Mouse (Mus musculus) G1E (cell line): ENCODE data around the gene Zfp507. TPM values are rescaled to one million over a fixed set of nuclear protein-coding genes. Genes with fewer than 3 reads are reported as not detected.
A peak's percentile ranks its signal among the peaks of the same experiment; 100 is the strongest.

Experiments used
- ATAC-seq: 2 replicates; pipeline ENCODE4 v1.8.0; 2016; ENCODE audit warnings: mild to moderate bottlenecking; ENCODE audit not compliant: insufficient number of reproducible peaks, poor library complexity, low FRiP score, severe bottlenecking; ENCODE audit errors: extremely low read depth
- DNase-seq: peaks from one replicate; pipeline ENCODE4 v3.0.0; 2012; ENCODE audit warnings: low spot score
- H3K27me3 ChIP-seq: 2 replicates; pipeline ENCODE4 v1.6.1; 2012; ENCODE audit warnings: mild to moderate bottlenecking, low read length, inconsistent platforms; ENCODE audit not compliant: insufficient read depth
- H3K36me3 ChIP-seq: replicated peaks from 2 replicates; pipeline ENCODE3; 2012; ENCODE audit warnings: mild to moderate bottlenecking, inconsistent platforms
- H3K4me1 ChIP-seq: 2 replicates; pipeline ENCODE4 v1.6.1; 2012; ENCODE audit warnings: low read depth, low read length, inconsistent platforms, mixed read lengths; ENCODE audit not compliant: insufficient read depth
- H3K4me3 ChIP-seq: 2 replicates; pipeline ENCODE4 v1.5.1; 2012; ENCODE audit warnings: low read depth, mild to moderate bottlenecking, inconsistent platforms, low read length, moderate library complexity, mixed read lengths
- H3K9me3 ChIP-seq: replicated peaks from 2 replicates; pipeline ENCODE4 v1.6.1; 2012; ENCODE audit warnings: inconsistent platforms
- CTCF ChIP-seq: IDR thresholded peaks from 2 replicates; pipeline ENCODE4 v1.5.1; 2012; ENCODE audit warnings: low read depth, low read length, inconsistent platforms, mixed read lengths
- GATA1 ChIP-seq: IDR thresholded peaks from 2 replicates; pipeline ENCODE4 v1.6.1; 2012; ENCODE audit warnings: borderline replicate concordance, low read length, inconsistent platforms, mixed read lengths
- GATA2 ChIP-seq: IDR thresholded peaks from 2 replicates; pipeline ENCODE4 v1.6.1; 2012; ENCODE audit warnings: low read depth, low read length, inconsistent platforms, borderline replicate concordance
- POLR2AphosphoS5 ChIP-seq: IDR thresholded peaks from 2 replicates; pipeline ENCODE4 v1.6.1; 2012; ENCODE audit warnings: low read depth, low read length, inconsistent platforms; ENCODE audit not compliant: insufficient replicate concordance
- TAL1 ChIP-seq: conservative IDR thresholded peaks from 2 replicates; pipeline ENCODE4 v1.6.1; 2012; ENCODE audit warnings: low read depth, low read length, inconsistent platforms, mixed read lengths
- polyA plus RNA-seq: library from polyadenylated mRNA; stranded (reverse); fragments of >175 nt; gene quantifications from 2 replicates; pipeline ENCODE4 v1.2.3, GENCODE M21; 2012
- total RNA-seq, 2 experiments: library from RNA; stranded (forward) in 1 of 2; stranded (reverse) in 1 of 2; fragments of 200-1000 nt in 1 of 2; fragments of >200 nt in 1 of 2; fragmentation: Nextera tagmentation in 1 of 2; gene quantifications; 2 replicates each; pipeline ENCODE4 v1.2.3; 2014 to 2017

The Zfp507 gene
- total and polyA plus RNA-seq, 3 experiments, result 8.9 to 48.1 (median 38.4) TPM

- no peak for TF ChIP-seq POLR2AphosphoS5
- Histone ChIP-seq H3K27me3 (no peaks in the 10 kb centered on the region), H3K9me3 (no peaks in the 10 kb centered on the region), H3K36me3 (no peaks in the 10 kb centered on the region), H3K4me3 (no peak overlapping the region), H3K4me1 (no peaks in the 10 kb centered on the region)
- ATAC-seq (no peak), DNase-seq (no peak)
Observed at GRCm38 (mm10) chr7:35764461-35764860, 38.3 kb downstream of the Zfp507 start.

GRCm38 (mm10) chr7:35761801-35762200 is 41.0 kb downstream of the Zfp507 start:
- H3K9me3 ChIP-seq, result no peaks in the 10 kb centered on the region
- H3K4me1 ChIP-seq, result no peaks in the 10 kb centered on the region
- no peak for ATAC-seq
- H3K36me3 ChIP-seq, result no peaks in the 10 kb centered on the region
- no peak overlapping the region for H3K4me3 ChIP-seq
- H3K27me3 ChIP-seq, result no peaks in the 10 kb centered on the region
- DNase-seq, result no peak
- TF ChIP-seq POLR2AphosphoS5 (no peak), GATA2 (no peak), TAL1 (no peak), GATA1 (no peak), CTCF (no peak)

DNA sequence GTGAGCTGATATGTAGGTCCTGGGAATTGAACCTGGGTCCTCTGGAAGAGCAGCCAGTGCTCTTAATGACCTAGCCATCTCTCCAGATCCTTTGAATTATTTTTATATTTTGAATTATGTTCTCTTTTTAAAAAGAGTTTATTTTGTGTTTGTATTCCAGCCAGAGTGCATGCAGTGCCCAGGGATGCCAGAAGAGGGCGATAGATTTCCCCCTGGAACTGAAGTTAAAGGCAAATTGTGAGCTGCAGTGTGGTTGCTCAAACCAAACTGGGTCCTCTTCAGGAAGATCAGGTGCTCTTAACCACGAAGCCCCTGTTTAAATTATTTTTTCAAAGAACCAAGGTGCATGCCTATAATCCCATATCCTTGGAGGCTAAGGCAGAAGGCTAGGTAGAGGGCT is 43.2 kb downstream of the Zfp507 start:
- TF ChIP-seq TAL1 (no peak), GATA1 (no peak), CTCF (peak; percentile 53), POLR2AphosphoS5 (no peak), GATA2 (no peak)
- Histone ChIP-seq H3K4me3 (no peak overlapping the region), H3K9me3 (no peaks in the 10 kb centered on the region), H3K4me1 (peaks cover 8% of the 10 kb centered on the region), H3K27me3 (no peaks in the 10 kb centered on the region), H3K36me3 (no peaks in the 10 kb centered on the region)
- no peak for DNase-seq
- ATAC-seq, result no peak

DNA sequence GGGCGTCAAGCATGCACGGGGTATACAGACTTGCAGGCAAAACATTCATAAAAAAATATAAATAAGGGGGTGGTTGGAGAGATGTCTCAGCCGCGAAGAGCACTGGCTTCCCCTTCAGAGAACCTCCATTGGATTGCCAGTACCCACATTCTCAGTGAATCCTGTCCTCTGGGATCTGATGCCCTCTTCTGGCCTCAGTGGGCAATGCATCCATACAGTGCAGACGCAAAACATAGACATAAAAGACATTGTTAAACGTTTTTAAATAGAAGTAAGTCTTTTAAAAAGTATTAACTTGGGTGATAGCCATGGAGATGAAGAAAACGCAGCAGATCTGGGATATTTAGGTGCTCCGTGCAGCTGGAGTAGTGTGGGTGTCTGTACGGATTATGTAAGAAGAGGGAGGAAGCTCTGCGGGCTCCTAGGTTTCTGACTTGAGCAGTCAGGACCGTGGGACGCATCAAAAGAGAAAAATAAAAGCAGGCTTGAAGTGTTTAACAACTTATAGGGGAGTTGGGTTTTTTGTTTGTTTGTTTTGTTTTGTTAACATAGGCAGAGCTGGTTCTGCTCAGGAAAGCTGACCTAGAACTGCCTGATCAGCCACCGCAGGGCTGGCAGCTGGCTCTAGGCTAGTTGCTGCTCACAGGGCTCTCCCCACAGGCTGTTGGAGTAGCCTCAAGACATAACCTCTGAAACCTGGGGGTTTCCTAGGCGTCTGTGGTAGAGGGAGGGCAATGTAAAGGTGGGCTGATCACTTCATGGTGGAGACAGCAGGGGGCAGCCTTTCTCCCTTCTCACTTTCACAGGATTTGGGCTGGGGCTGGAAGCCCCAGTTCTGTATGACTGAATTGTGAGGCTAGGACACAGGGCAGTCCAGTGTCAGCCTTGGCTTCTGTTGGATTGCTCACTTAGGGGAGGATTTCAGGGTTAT is 46.0 kb downstream of the Zfp507 start:
- peaks cover 20% of the 10 kb centered on the region for H3K4me1 ChIP-seq
- ATAC-seq, result no peak
- H3K36me3 ChIP-seq, result no peaks in the 10 kb centered on the region
- DNase-seq, result no peak
- no peaks in the 10 kb centered on the region for H3K27me3 ChIP-seq
- no peaks in the 10 kb centered on the region for H3K9me3 ChIP-seq
- TF ChIP-seq CTCF (peak; percentile 38), GATA1 (no peak)
- H3K4me3 ChIP-seq, result no peak overlapping the region

GRCm38 (mm10) chr7:35754886-35755168 is 48.0 kb downstream of the Zfp507 start:
- no peak for ATAC-seq
- H3K9me3 ChIP-seq, result no peaks in the 10 kb centered on the region
- TF ChIP-seq GATA2 (no peak), GATA1 (no peak), TAL1 (no peak), POLR2AphosphoS5 (no peak), CTCF (no peak)
- peaks cover 14% of the 10 kb centered on the region for H3K36me3 ChIP-seq
- DNase-seq, result no peak
- H3K4me3 ChIP-seq, result peak overlapping the region; percentile 86
- peaks cover 23% of the 10 kb centered on the region for H3K4me1 ChIP-seq
- H3K27me3 ChIP-seq, result no peaks in the 10 kb centered on the region

- H3K4me1 ChIP-seq, result peaks cover 23% of the 10 kb centered on the region
- H3K4me3 ChIP-seq, result peak within 1 kb of the TSS; percentile 86
- peaks cover 20% of the 10 kb centered on the region for H3K36me3 ChIP-seq
- DNase-seq, result peak; percentile 96
- H3K27me3 ChIP-seq, result no peaks in the 10 kb centered on the region
- H3K9me3 ChIP-seq, result no peaks in the 10 kb centered on the region
- TF ChIP-seq GATA1 (no peak), CTCF (no peak), TAL1 (no peak), POLR2AphosphoS5 (no peak), GATA2 (no peak)
- ATAC-seq, result peak; percentile 90
Observed at GRCm38 (mm10) chr7:35754033-35754885, 48.5 kb downstream of the Zfp507 start, which contains the start of gene Dpy19l3. TSS of gene Dpy19l3 (minus strand) at chr7:35754454.
